Mouse (Mus musculus) left cerebral cortex, adult 2 months (tissue): ENCODE results near the gene Nsun4. TPM values are rescaled to one million over a fixed set of nuclear protein-coding genes. Genes with fewer than 3 reads are reported as not detected.

Source experiments
- DNase-seq, 2 experiments: peaks; one replicate each; pipeline ENCODE4 v3.0.0; 2021 to 2022; ENCODE audit warnings: low spot score in 2 of 2, mixed read lengths in 1 of 2; ENCODE audit errors: extremely low spot score in 1 of 2
- H3K27ac ChIP-seq: fragments of 200-600 bp; 2 replicates; pipeline ENCODE4 v1.8.1; 2022
- H3K4me3 ChIP-seq: fragments of 200-600 bp; 2 replicates; pipeline ENCODE4 v1.8.1; 2022
- CTCF ChIP-seq: fragments of 200-600 bp; IDR thresholded peaks from 2 replicates; pipeline ENCODE4 v1.8.1; 2022; ENCODE audit warnings: antibody characterized with exemption, mild to moderate bottlenecking, moderate library complexity
- intact Hi-C: fragments of 180-260 bp; cut with DNase I; formaldehyde crosslinking; loops from one replicate; pipeline ENCODE4 v1.15.1; 2025
- long read RNA-seq, 2 experiments: library from polyadenylated mRNA; stranded (forward); transcript quantifications; one replicate each; pipeline ENCODE4 v2.0.0; 2021; ENCODE audit warnings: borderline mapping rate in 2 of 2
- total RNA-seq, 2 experiments: library from RNA; stranded (reverse); gene quantifications; 2 replicates each; pipeline ENCODE4 v1.2.3; 2021

Nsun4 gene
- 10 to 100 TPM; 10.9 to 12.8 TPM for total RNA-seq
- long read RNA-seq, experiment 1, transcript Nsun4-202 (6 exons, 2,439 nt) = major isoform, 6 of 8 reads
- long read RNA-seq, experiment 1, partial matches to known transcripts = 0 of 8 reads
- long read RNA-seq, experiment 1, other reads (novel, unspliced or antisense) = 2 of 8 reads
- long read RNA-seq, experiment 2, partial matches to known transcripts = 0 of 3 reads
- long read RNA-seq, experiment 2, other reads (novel, unspliced or antisense) = 0 of 3 reads

- Histone ChIP-seq H3K4me3 (peak within 1 kb of the TSS; percentile 74), H3K27ac (peak within 1 kb of the TSS; percentile 89)
- TF ChIP-seq CTCF = no peak
- DNase-seq = peak; percentile 88 to 89
- intact Hi-C loops = no loop called here
These were observed at the start of gene Nsun4 for GRCm38 (mm10) chr4:116053399-116053961. Gene Nsun4 (minus strand): TSS chr4:116053876.

GRCm38 (mm10) chr4:116100959-116101358, 47.3 kb upstream of the Nsun4 start:
- Histone ChIP-seq H3K27ac (no peak overlapping the region), H3K4me3 (no peak overlapping the region)
- TF ChIP-seq CTCF = no peak
- DNase-seq = no peak
- intact Hi-C loops = no loop called here

DNA sequence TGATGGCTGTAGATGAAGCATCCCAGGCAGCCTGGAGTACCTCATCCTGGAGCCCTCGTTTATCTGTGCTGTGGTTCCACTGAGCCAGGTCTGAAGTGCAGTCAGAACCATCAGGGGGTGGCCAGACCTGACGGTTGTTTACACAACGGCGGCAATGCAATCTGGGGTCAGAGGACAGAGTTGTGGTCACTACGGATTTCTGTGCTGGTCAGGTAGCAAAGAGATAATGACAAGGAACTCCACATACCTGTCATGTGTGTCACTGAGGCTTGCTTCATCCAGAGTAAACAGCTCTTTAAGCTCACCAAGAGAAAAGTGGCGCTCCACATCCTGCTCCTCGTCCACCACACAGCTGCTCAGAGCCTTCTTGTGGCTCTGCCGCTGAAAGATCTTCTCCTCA, 43.5 kb upstream of the Nsun4 start:
- no peak for DNase-seq
- no peak for TF ChIP-seq CTCF
- Histone ChIP-seq H3K27ac (no peak overlapping the region), H3K4me3 (no peak overlapping the region)
- intact Hi-C loops = no loop called here

DNA sequence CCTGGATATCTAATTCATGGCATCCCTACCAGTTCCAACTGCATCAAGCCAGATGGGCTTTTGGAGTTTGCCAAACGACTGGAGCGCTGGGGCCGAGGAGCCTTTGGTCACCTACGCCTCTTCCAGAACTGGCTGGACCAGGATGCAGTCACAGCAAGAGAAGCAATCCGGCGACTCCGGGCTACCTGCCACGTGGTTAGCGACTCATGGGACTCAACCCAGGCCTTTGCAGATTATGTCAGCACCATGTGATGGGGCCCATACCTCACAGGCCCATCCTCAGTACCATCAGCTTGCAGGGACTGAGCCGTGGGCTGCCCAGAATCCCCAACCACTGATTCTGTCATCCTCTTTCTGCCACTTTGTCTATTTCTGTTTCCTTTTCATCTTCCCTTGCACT, 42.6 kb upstream of the Nsun4 start:
- H3K4me3 ChIP-seq = no peak overlapping the region
- intact Hi-C loops = no loop called here
- no peak for DNase-seq
- H3K27ac ChIP-seq = no peak overlapping the region
- TF ChIP-seq CTCF = no peak

DNA sequence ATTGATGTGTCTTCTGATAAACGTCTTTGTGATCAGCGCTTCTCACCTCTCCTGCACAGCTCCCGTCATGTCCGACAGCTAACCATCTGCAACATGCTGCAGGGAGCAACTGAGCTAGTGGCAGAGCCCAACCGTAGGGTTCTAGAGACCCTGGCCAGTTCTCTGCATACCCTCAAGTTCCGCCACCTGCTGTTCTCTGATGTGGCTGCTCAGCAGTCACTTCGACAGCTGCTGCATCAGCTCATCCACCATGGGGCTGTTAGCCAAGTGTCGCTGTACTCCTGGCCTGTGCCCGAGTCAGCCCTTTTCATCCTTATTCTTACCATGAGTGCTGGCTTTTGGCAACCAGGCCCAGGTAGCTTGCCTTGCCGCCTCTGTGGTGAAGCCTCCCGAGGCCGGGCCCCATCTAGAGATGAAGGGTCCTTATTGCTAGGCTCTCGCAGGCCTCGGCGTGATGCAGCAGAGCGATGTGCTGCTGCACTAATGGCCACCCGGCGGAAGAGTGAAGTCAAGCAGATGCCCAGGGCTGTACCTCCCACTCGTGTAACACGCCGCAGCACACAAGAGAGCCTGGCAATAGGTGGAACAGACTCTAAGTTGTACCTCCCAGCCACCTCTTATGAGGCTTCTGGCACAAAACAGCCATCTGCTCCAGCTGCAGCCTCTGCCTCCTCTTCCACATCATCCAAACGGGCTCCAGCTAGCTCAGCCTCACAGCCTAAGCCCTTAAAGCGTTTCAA, 35.0 kb upstream of the Nsun4 start:
- no peak for TF ChIP-seq CTCF
- intact Hi-C loops = no loop called here
- Histone ChIP-seq H3K27ac (peak overlapping the region; percentile 7; the same call in 1 of the 2 replicates), H3K4me3 (no peak overlapping the region)
- DNase-seq = no peak

DNA sequence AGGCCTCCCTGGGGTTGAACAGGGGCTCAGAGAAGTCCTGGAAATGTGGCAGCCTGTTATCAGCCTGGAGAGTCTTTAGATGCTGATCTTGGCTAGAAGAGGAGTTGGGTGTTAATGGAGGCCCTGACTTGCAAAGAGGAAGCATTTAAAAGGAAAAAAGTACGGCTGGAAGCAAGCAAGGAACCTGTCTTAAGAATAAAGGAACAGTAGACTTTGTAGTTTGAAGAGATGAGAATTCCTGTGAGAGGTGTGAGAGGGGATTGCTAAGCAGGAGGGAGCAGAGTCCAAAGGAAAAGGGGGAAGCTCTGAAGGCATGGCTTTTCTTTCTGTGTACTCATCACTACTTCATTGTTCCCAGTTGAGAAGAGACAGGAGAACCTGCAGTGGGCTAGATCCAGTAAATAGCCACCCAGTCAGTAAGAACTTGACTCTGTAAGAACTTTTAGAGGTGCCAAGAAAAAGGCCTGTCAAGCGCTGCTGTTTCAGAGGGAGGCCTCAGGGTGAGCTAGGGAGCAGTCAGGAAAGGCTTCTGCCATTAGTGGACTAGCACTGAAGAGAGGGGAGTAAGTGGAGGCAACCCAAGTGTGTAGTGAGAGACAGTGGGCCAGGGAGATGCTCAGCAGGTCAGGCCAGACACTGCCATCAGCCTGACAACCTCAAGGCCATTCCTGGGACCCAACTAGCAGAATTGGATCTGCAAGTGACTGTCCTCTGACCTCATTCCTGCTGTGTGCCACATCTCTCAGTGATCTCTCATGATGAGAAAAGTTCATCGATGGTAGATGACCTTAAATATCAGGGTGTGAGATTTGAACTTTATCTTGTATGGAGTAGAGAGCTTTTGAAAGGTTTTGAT, 23.8 kb upstream of the Nsun4 start:
- H3K4me3 ChIP-seq = peak overlapping the region; percentile 72
- no peak for DNase-seq
- H3K27ac ChIP-seq = peak overlapping the region; percentile 96; the same call in 1 of the 2 replicates
- TF ChIP-seq CTCF = no peak
- intact Hi-C loops = no loop called here

DNA sequence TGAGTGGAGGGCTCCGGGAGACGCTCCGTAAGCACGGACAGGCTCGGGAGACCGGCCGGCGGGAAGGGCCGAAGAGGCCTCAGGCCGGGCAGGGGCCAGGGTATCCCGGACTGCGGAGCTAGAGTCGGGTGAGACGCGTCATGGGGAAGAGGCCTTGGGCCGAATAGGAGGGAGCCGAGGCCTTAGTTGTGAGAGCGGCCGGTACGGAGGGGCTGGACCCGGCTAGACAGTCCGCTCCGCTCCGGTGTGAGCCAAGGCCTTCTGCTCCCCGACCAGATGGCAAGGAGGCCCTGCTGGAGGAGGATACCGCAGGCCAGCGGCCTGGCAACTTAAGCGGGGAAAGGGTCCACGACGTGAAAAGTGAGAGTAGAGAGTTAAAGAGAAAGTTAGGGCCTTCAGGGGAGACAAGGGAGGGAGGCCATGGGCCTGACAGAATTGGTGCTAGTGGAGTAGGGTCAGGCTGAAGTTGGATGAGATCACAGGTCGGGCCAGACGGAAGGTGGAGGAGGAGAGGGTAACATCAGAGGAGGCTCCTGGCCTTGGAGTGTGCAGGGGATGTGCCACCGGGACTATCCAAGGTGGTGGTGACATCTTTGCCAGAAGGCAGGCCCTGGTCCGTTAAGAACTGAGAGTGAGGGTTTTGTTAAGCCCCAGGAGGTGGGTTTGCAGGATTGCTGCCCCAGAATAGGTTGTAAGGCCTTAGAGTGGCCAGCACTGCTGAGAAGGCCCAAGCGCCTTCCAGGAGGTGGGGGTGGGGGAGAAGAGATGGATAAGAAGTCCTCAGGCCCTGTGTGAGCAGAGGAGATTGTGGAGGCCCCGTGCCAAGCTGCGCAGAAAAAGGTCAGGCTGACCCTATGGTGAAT, 22.9 kb upstream of the Nsun4 start:
- Histone ChIP-seq H3K4me3 (peak overlapping the region; percentile 72), H3K27ac (peak overlapping the region; percentile 96)
- intact Hi-C loops = no loop called here
- peak; percentile 38 to 41 for DNase-seq
- TF ChIP-seq CTCF = no peak

- TF ChIP-seq CTCF = peak; percentile 47
- peak overlapping the region; percentile 72 for H3K4me3 ChIP-seq
- peak overlapping the region; percentile 96 for H3K27ac ChIP-seq
- DNase-seq = peak; percentile 57 to 64
- intact Hi-C loops = no loop called here
These were observed 22.1 kb upstream of the Nsun4 start for GRCm38 (mm10) chr4:116075631-116076368.

GRCm38 (mm10) chr4:116074861-116075620, 21.4 kb upstream of the Nsun4 start, which contains the start of the genes Uqcrh and Lrrc41:
Gene Uqcrh (minus strand): TSS chr4:116075071.
Gene Lrrc41 (plus strand): TSS chr4:116075269.
- H3K27ac ChIP-seq = peak within 1 kb of the TSS; percentile 96
- DNase-seq = peak; percentile 94 to 95
- intact Hi-C loops = no loop called here
- H3K4me3 ChIP-seq = peak within 1 kb of the TSS; percentile 72
- no peak for TF ChIP-seq CTCF
